Mouse (Mus musculus): ENCODE data around the gene Mpi.

DNA sequence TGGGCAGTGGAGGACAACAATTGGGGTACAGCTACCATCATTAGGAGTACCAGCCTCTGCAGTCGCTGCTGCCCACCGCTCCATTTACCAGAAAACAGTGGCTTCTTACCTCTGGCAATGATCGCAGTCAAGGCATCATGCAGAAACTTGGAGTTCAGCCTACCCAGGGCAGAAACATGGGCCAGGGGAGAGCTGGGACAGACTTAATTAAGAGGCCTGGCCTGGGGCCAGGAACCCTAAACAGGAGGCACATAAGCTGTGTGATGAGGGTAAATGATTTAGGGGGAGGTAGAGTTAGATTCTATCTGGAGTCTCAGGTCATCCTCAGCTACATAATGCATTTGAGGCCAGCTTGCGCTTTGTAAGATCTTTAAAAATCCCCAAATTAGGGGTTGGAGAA is 3.4 kb downstream of the Mpi start:
- no peak for TF ChIP-seq CTCF (conservative IDR thresholded peaks at IDR 0.05 in 1 of 2, IDR thresholded peaks at IDR 0.05 in 1 of 2; ENCODE audit: low read depth in 2 of 2, low read length in 2 of 2)
- TF ChIP-seq NELFE (IDR thresholded peaks at IDR 0.05; ENCODE audit: low read depth, low read length): no peak
- no peak for TF ChIP-seq USF1 (IDR thresholded peaks at IDR 0.05; ENCODE audit: low read depth, low read length)
- TF ChIP-seq RAD21 (IDR thresholded peaks at IDR 0.05; ENCODE audit: low read depth, low read length): no peak
- TF ChIP-seq SMC3 (IDR thresholded peaks at IDR 0.05; ENCODE audit: low read depth, low read length): no peak
- no peak for TF ChIP-seq CHD2 (IDR thresholded peaks at IDR 0.05; ENCODE audit: low read length)
- TF ChIP-seq POLR2AphosphoS2 (IDR thresholded peaks at IDR 0.05; ENCODE audit: low read depth, low read length): no peak
